Mouse (Mus musculus) liver, postnatal 0 days (tissue): Measurements from ENCODE around the gene Fance. TPM values are rescaled to one million over a fixed set of nuclear protein-coding genes. Genes with fewer than 3 reads are reported as not detected.

Source experiments
- ATAC-seq: fragments of 200-750 bp; cut with Nextera tagmentation; 2 replicates; pipeline ENCODE4 v1.8.0; 2017; ENCODE audit warnings: mild to moderate bottlenecking, moderate library complexity
- DNase-seq: peaks from one replicate; pipeline ENCODE4 v3.0.0-alpha.2; 2016
- H3K27ac ChIP-seq: fragments of 300-500 bp; sonication (generic); 2 replicates; pipeline ENCODE4 v1.5.1; 2014; ENCODE audit warnings: antibody characterized with exemption, moderate library complexity, mild to moderate bottlenecking, low read depth
- H3K27me3 ChIP-seq: fragments of 300-500 bp; sonication (generic); 2 replicates; pipeline ENCODE4 v1.6.1; 2014; ENCODE audit warnings: low read length, control low read depth, mixed read lengths; ENCODE audit not compliant: insufficient read depth
- H3K36me3 ChIP-seq: fragments of 300-500 bp; sonication (generic); replicated peaks from 2 replicates; pipeline ENCODE4 v1.6.1; 2014; ENCODE audit warnings: mild to moderate bottlenecking, control low read depth, low read length, moderate library complexity, mixed read lengths; ENCODE audit not compliant: insufficient read depth
- H3K4me1 ChIP-seq: fragments of 300-500 bp; sonication (generic); 2 replicates; pipeline ENCODE4 v1.6.1; 2014; ENCODE audit warnings: antibody characterized with exemption, mild to moderate bottlenecking, control low read depth; ENCODE audit not compliant: insufficient read depth
- H3K4me2 ChIP-seq: fragments of 300-500 bp; sonication (generic); 2 replicates; pipeline ENCODE4 v1.6.1; 2014; ENCODE audit warnings: low read depth, mild to moderate bottlenecking, low read length, moderate library complexity, mixed read lengths
- H3K4me3 ChIP-seq: fragments of 300-500 bp; sonication (generic); 2 replicates; pipeline ENCODE4 v1.5.1; 2014; ENCODE audit warnings: low read depth, low read length
- H3K9ac ChIP-seq: fragments of 300-500 bp; sonication (generic); replicated peaks from 2 replicates; pipeline ENCODE4 v1.6.1; 2014; ENCODE audit warnings: mild to moderate bottlenecking, moderate library complexity
- H3K9me3 ChIP-seq: fragments of 300-500 bp; sonication (generic); 2 replicates; pipeline ENCODE4 v1.6.1; 2016; ENCODE audit warnings: mild to moderate bottlenecking, control low read depth, low read length, mixed read lengths
- CTCF ChIP-seq: sonication (generic); IDR thresholded peaks from 2 replicates; pipeline ENCODE4 v1.5.1; 2016; ENCODE audit warnings: antibody characterized with exemption, low read depth
- EP300 ChIP-seq: IDR thresholded peaks from 2 replicates; pipeline ENCODE4 v1.6.1; 2016; ENCODE audit warnings: antibody characterized with exemption, low read depth, mild to moderate bottlenecking
- WGBS: fragments of 180-500 bp; shearing (Covaris S2); extraction: QIAGEN DNeasy Blood & Tissue Kit; methylation state at CpG from one replicate; pipeline ENCODE4 v1.1.7; 2014; ENCODE audit not compliant: insufficient replicate concordance; 5-methylcytosine and 5-hydroxymethylcytosine counted together
- polyA plus RNA-seq: library from polyadenylated mRNA; unstranded; fragments of >200 nt; fragmentation: Nextera tagmentation; extraction: Ambion mirVana; gene quantifications from 2 replicates; pipeline ENCODE4 v1.2.1, GENCODE M21; 2015

Gene Fance
- polyA plus RNA-seq, 1 experiment from 2014 or later = 6.7 TPM

DNA sequence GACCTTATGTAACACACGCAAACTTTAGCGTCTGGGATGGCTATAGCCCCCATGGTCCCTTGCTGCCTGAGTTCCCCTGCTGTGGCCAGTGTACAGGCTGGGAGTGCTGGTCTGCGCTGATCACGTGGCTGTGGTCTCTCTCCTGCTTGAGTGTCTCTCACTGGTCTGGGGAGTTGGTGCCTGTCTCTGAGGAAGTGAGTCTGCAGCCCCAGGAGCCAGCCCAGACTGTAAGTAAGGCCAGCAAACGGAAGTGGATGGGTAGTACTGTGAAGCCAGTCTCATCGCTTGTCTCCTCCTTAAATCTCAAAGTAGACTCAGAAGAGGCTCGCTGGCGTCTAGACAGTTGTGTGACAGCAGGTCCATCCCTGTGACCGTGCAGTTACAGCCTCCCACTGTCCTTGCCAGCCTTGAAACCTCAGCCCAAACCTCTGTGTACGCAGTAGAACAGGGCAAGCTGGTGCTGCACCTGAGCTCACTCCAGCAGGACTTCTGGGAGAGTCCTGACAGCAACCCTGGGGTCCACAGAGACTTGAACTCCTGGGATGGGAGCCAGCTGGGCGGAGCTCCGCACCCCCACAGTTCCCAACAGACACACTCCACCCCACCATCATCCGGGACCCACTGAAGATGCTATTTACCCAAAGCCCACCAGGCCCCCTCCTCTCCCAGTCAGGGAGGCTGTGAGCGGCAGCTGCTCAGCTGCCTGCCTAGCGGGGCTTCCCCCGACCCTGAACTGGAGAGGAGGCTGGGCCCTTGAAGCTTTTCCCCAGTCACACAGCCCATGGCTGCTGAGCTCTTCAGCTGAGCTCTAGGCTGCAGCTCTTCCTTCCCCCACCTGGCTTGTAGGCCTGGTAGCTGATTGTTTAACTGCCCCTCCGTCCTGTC, 18.6 kb upstream of the Fance start:
- no peak for DNase-seq
- WGBS = 52% methylated on average over 17 of the region's 17 CpGs
- no peak for TF ChIP-seq CTCF
- TF ChIP-seq EP300 = no peak
- no peak overlapping the region for H3K27ac ChIP-seq
- peaks cover 15% of the 10 kb centered on the region for H3K4me1 ChIP-seq
- 0 out of 2 replicates have a peak, but pooled peaks cover 2% of the 10 kb centered on the region for H3K9me3 ChIP-seq
- no peak overlapping the region for H3K4me2 ChIP-seq
- H3K27me3 ChIP-seq = no peaks in the 10 kb centered on the region
- no peak for ATAC-seq
- H3K9ac ChIP-seq = no peak overlapping the region
- H3K36me3 ChIP-seq = peaks cover 17% of the 10 kb centered on the region
- no peak overlapping the region for H3K4me3 ChIP-seq

DNA sequence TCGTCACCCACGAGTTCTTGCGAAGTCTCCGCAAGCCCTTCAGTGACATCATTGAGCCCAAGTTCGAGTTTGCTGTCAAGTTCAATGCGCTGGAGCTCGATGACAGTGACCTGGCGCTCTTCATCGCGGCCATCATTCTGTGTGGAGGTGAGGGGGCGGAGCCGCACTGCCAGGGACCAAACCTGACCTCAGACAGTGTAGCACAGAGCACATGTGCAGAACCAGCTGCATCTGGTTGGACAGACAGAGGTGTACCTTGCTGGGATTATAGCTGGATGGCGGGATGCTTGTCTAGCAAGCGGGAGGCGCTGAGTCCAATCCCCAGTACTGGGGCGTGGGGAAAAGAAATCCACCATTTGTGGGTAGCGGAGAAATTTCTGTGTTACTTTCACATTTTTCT, 14.4 kb upstream of the Fance start:
- DNase-seq (no peak), ATAC-seq (no peak)
- Histone ChIP-seq H3K27me3 (no peaks in the 10 kb centered on the region), H3K4me1 (peaks cover 3% of the 10 kb centered on the region; the same call in 1 of the 2 replicates), H3K4me3 (no peak overlapping the region), H3K9ac (no peak overlapping the region), H3K4me2 (no peak overlapping the region), H3K36me3 (peaks cover 14% of the 10 kb centered on the region), H3K9me3 (no peaks in the 10 kb centered on the region), H3K27ac (no peak overlapping the region)
- 91% methylated on average over 17 of the region's 17 CpGs for WGBS
- no peak for TF ChIP-seq CTCF
- TF ChIP-seq EP300 = no peak

DNA sequence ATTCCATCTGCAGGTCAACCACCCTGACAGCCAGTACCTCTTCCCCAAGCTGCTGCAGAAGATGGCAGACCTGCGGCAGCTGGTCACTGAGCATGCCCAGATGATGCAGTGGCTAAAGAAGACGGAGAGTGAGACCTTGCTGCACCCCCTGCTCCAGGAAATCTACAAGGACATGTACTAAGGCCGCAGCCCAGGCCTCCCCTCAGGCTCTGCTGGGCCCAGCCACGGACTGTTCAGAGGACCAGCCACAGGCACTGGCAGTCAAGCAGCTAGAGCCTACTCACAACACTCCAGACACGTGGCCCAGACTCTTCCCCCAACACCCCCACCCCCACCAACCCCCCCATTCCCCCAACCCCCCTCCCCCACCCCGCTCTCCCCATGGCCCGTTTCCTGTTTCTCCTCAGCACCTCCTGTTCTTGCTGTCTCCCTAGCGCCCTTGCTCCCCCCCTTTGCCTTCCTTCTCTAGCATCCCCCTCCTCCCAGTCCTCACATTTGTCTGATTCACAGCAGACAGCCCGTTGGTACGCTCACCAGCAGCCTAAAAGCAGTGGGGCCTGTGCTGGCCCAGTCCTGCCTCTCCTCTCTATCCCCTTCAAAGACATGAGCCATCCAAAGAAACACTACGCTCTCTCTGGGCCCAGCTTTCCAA, 13.5 kb upstream of the Fance start:
- Histone ChIP-seq H3K9me3 (no peaks in the 10 kb centered on the region), H3K36me3 (peaks cover 14% of the 10 kb centered on the region), H3K27ac (no peak overlapping the region), H3K4me1 (no peaks in the 10 kb centered on the region), H3K4me3 (no peak overlapping the region), H3K4me2 (no peak overlapping the region), H3K9ac (no peak overlapping the region), H3K27me3 (no peaks in the 10 kb centered on the region)
- DNase-seq (no peak), ATAC-seq (no peak)
- 48% methylated on average over 9 of the region's 11 CpGs for WGBS
- no peak for TF ChIP-seq EP300
- TF ChIP-seq CTCF = no peak

DNA sequence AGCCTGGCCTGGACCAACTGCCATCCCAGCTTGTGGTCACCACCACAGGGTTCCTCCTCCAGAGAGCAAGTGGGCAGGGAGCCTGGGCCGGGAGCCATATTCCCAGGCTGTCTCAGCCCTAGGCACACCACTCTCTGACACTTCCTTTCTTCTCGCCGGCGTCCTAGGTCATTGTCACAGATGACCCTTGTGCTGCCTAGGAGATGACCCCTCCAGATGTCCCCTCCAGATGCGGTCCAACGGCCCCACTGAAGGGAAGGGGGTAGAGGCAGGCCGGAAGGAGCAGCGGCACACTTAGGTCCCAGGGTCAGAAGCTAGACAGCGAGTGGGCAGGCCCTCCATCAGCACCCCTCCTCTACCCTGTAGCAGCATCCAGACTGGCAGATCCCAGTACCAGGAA, 13.0 kb upstream of the Fance start:
- Histone ChIP-seq H3K4me3 (no peak overlapping the region), H3K9ac (no peak overlapping the region)
- TF ChIP-seq EP300 = no peak
- TF ChIP-seq CTCF = no peak

DNA sequence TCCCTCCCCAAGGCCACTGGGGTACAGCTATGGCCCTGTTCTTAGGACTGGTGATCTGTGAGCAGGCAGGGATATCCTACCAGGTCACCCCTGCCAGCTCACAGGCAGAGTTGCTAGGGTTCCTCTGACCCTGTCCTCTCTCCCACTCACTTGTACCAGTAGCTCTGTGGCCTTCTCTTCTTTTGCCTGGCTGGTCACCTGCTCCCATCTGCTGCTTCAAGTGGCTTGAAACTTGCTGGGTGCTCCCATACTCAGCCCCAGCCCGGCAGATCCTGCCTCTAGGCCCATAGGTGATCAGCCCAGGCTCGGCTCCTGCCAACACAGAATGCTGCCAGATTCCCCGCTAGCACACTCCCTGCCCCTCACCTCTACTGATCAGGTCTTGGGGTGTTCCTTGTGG, 12.5 kb upstream of the Fance start:
- 80% methylated on average over 3 of the region's 3 CpGs for WGBS
- ATAC-seq = no peak
- TF ChIP-seq CTCF (no peak), EP300 (no peak)

More for the DNA sequence above, 13.0 kb upstream of the Fance start:
- DNase-seq = no peak
- Histone ChIP-seq H3K4me2 (no peak overlapping the region), H3K27me3 (no peaks in the 10 kb centered on the region), H3K36me3 (peaks cover 14% of the 10 kb centered on the region), H3K27ac (no peak overlapping the region), H3K4me1 (no peaks in the 10 kb centered on the region), H3K9me3 (no peaks in the 10 kb centered on the region)
- no peak for ATAC-seq
- WGBS = 84% methylated on average over 9 of the region's 9 CpGs

DNA sequence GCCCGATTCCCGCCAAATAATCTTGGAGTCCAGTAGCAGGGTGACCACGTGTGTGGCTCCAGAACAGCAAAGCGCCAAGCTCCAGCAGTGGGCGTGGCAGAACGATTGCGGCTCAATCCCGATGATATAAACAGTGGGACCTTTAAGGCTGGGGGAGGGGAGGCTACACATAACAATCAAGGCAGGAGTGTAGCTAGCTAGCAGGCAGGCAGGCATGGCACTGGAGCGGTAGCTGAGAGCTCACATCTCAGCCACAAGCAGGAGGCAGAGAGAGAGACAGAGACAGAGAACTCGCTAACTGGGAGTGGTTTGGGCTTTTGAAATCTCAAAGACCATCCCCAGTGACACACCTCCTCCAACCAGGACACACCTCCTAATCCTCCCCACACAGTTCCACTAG, 8.1 kb upstream of the Fance start:
- H3K4me1 ChIP-seq = peaks cover 6% of the 10 kb centered on the region

More for the DNA sequence above, 12.5 kb upstream of the Fance start:
- no peaks in the 10 kb centered on the region for H3K4me1 ChIP-seq
- no peaks in the 10 kb centered on the region for H3K9me3 ChIP-seq
- H3K9ac ChIP-seq = no peak overlapping the region
- no peak overlapping the region for H3K4me2 ChIP-seq
- H3K36me3 ChIP-seq = peaks cover 14% of the 10 kb centered on the region
- H3K27me3 ChIP-seq = no peaks in the 10 kb centered on the region
- no peak overlapping the region for H3K4me3 ChIP-seq
- DNase-seq = no peak
- no peak overlapping the region for H3K27ac ChIP-seq

More for the DNA sequence above, 8.1 kb upstream of the Fance start:
- no peak for DNase-seq
- no peaks in the 10 kb centered on the region for H3K27me3 ChIP-seq
- H3K4me2 ChIP-seq = no peak overlapping the region
- TF ChIP-seq EP300 = no peak
- no peak for TF ChIP-seq CTCF
- no peak overlapping the region for H3K9ac ChIP-seq
- H3K9me3 ChIP-seq = no peaks in the 10 kb centered on the region
- no peak overlapping the region for H3K4me3 ChIP-seq
- H3K27ac ChIP-seq = no peak overlapping the region
- WGBS = 69% methylated on average over 10 of the region's 10 CpGs
- no peak for ATAC-seq
- H3K36me3 ChIP-seq = no peaks in the 10 kb centered on the region; the same call in 1 of the 2 replicates
